Mouse (Mus musculus) limb, embryonic 13.5 days (tissue): ENCODE data around the gene Smim24. TPM values are rescaled to one million over a fixed set of nuclear protein-coding genes. Genes with fewer than 3 reads are reported as not detected.

Experiments used
- ATAC-seq: fragments of 200-750 bp; cut with Nextera tagmentation; 2 replicates; pipeline ENCODE4 v1.8.0; 2017; ENCODE audit warnings: low read depth, moderate number of reproducible peaks, moderate TSS enrichment; ENCODE audit not compliant: low FRiP score
- H3K27ac ChIP-seq: fragments of 300-500 bp; sonication (generic); 2 replicates; pipeline ENCODE4 v1.5.1; 2015; ENCODE audit warnings: inconsistent platforms, mild to moderate bottlenecking, moderate library complexity
- H3K27me3 ChIP-seq: fragments of 300-500 bp; sonication (generic); 2 replicates; pipeline ENCODE4 v1.6.1; 2015; ENCODE audit warnings: mild to moderate bottlenecking, inconsistent platforms
- H3K36me3 ChIP-seq: fragments of 300-500 bp; sonication (generic); 2 replicates; pipeline ENCODE4 v1.6.1; 2015; ENCODE audit warnings: inconsistent platforms, mild to moderate bottlenecking, moderate library complexity
- H3K4me1 ChIP-seq: fragments of 300-500 bp; sonication (generic); 2 replicates; pipeline ENCODE4 v1.6.1; 2015; ENCODE audit warnings: inconsistent platforms
- H3K4me2 ChIP-seq: fragments of 300-500 bp; sonication (generic); replicated peaks from 2 replicates; pipeline ENCODE4 v1.6.1; 2015; ENCODE audit warnings: inconsistent platforms, mild to moderate bottlenecking, moderate library complexity
- H3K4me3 ChIP-seq: fragments of 300-500 bp; sonication (generic); 2 replicates; pipeline ENCODE4 v1.5.1; 2015; ENCODE audit warnings: moderate library complexity, mild to moderate bottlenecking, inconsistent platforms
- H3K9ac ChIP-seq: fragments of 300-500 bp; sonication (generic); 2 replicates; pipeline ENCODE4 v1.6.1; 2015; ENCODE audit warnings: mild to moderate bottlenecking, inconsistent platforms
- H3K9me3 ChIP-seq: fragments of 300-500 bp; sonication (generic); 2 replicates; pipeline ENCODE4 v1.6.1; 2016; ENCODE audit warnings: inconsistent platforms
- WGBS: fragments of 180-500 bp; shearing (Covaris S2); methylation state at CpG from one replicate; pipeline ENCODE4 v1.1.7; 2015; 5-methylcytosine and 5-hydroxymethylcytosine counted together
- polyA plus RNA-seq: library from polyadenylated mRNA; unstranded; fragments of >200 nt; fragmentation: Nextera tagmentation; extraction: Ambion mirVana; gene quantifications from 2 replicates; pipeline ENCODE4 v1.2.1, GENCODE M21; 2015

Smim24 gene
- polyA plus RNA-seq, 1 experiment from 2014 or later: 4.2 TPM

DNA sequence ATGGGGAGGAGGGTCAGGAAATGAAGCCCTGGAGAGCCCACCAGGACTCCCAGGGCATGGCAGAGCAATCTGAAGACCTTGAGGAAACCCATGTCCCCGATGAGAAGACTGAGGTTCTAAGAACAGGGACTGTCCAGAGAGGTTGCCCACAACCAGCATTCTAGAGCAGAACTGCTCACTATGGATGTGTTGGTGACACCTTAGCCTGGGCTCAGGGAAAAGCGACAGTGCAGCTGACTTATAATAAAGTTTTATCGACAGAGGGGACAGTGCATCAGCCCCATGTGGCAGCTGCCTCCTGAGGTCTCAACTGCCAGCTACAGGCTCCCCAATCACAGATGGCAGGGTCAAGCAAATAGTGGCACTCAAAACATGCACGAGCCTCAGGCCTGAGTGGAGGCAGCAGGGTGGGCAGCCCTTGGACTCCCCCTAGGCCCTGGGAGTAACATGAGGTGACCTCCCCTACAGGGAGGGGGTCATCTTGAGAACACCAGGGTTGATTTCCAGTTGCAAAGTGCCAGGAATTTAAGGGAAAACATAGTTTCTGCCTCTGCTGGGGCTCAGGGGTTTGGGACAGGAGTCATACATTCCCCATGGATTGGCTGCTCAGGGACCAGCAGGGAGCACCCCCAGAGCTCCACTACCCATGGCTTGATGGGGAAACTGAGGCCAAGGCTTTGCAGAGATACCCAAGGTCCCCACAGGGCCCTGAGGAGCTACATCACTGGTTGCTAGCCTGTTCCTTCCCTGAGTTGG is 28.4 kb downstream of the Smim24 start:
- WGBS: 73% methylated on average over 4 of the region's 4 CpGs
- Histone ChIP-seq H3K27ac (no peak overlapping the region), H3K27me3 (peaks cover 18% of the 10 kb centered on the region), H3K4me2 (no peak overlapping the region), H3K4me1 (peaks cover 55% of the 10 kb centered on the region), H3K9me3 (no peaks in the 10 kb centered on the region), H3K9ac (no peak overlapping the region), H3K36me3 (peaks cover 26% of the 10 kb centered on the region), H3K4me3 (no peak overlapping the region)
- no peak for ATAC-seq

DNA sequence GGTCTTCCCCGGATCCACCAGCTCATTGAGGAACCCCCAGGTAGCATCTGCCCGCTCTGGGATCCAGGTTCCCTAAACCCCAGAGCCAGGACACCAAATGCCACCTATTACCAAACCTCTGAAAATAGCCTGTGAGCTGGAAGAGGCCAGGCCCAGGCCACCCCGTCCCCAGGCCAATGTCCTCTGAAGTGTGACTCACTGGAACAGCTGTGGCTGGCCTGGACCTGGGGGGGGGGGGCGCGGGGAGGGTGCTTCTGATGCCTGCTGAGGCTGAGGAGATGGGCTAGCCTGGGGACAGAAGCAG is 28.9 kb downstream of the Smim24 start:
- no peak overlapping the region for H3K27ac ChIP-seq
- H3K4me3 ChIP-seq: no peak overlapping the region
- WGBS: 77% methylated on average over 3 of the region's 5 CpGs
- H3K9ac ChIP-seq: no peak overlapping the region
- peaks cover 55% of the 10 kb centered on the region for H3K4me1 ChIP-seq
- no peak overlapping the region for H3K4me2 ChIP-seq
- no peak for ATAC-seq
- H3K36me3 ChIP-seq: peaks cover 26% of the 10 kb centered on the region
- H3K9me3 ChIP-seq: no peaks in the 10 kb centered on the region
- peaks cover 20% of the 10 kb centered on the region for H3K27me3 ChIP-seq

DNA sequence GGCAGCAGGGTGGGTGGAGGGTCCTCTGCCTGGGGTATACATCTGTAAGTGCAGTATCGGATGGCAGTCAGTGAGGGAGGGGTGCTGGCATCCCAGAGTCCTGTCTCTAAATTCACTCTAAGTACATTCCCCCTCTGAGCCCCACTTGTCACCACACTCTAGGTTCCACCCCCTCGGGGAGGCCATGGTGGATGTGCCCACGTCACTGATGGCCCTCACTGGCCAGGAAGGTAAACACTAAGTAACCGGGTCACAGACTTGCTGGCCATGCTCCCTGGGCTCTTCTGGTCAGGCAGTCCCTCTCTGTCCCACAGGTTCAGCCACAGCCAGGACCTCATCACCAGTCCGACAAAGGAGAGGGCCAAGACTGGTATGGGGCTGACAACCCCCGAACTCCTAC is 29.3 kb downstream of the Smim24 start:
- no peak for ATAC-seq
- WGBS: 80% methylated on average over 6 of the region's 6 CpGs
- Histone ChIP-seq H3K4me2 (no peak overlapping the region), H3K27me3 (peaks cover 24% of the 10 kb centered on the region), H3K4me1 (peaks cover 54% of the 10 kb centered on the region), H3K9me3 (no peaks in the 10 kb centered on the region), H3K36me3 (peaks cover 26% of the 10 kb centered on the region), H3K4me3 (no peak overlapping the region), H3K9ac (no peak overlapping the region), H3K27ac (no peak overlapping the region)

DNA sequence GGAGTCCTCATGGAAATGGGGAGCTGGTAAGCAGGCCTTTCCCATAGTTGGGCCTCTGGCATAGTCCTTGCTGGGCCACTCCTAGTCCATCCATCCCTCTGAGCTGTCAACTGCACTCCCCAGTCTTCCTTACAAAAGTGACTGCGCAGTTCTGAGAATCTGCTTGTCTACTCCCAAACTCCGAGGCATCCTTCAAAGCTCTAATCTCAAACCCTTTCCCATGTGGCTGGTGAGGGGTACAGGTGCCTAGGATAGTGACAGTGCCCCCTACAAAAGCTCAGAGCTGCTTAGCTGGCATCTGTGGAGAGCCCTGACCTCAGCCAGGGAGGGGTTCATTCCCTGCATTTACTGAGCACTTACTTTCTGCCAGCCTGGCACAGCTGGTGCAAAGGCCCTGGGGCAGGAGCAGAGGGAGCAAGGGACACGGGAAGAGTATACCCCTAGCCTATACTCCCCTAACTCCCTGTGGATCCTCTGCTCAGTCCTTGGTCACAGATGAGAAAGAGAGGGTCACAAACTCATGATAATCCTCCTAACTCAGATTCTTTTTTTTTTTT is 29.9 kb downstream of the Smim24 start:
- WGBS: 77% methylated on average over 3 of the region's 3 CpGs
- H3K4me2 ChIP-seq: no peak overlapping the region
- ATAC-seq: no peak
- H3K9ac ChIP-seq: no peak overlapping the region
- H3K36me3 ChIP-seq: peaks cover 26% of the 10 kb centered on the region
- no peaks in the 10 kb centered on the region for H3K9me3 ChIP-seq
- H3K4me3 ChIP-seq: no peak overlapping the region
- H3K27me3 ChIP-seq: peaks cover 30% of the 10 kb centered on the region
- H3K4me1 ChIP-seq: peaks cover 52% of the 10 kb centered on the region
- H3K27ac ChIP-seq: no peak overlapping the region

DNA sequence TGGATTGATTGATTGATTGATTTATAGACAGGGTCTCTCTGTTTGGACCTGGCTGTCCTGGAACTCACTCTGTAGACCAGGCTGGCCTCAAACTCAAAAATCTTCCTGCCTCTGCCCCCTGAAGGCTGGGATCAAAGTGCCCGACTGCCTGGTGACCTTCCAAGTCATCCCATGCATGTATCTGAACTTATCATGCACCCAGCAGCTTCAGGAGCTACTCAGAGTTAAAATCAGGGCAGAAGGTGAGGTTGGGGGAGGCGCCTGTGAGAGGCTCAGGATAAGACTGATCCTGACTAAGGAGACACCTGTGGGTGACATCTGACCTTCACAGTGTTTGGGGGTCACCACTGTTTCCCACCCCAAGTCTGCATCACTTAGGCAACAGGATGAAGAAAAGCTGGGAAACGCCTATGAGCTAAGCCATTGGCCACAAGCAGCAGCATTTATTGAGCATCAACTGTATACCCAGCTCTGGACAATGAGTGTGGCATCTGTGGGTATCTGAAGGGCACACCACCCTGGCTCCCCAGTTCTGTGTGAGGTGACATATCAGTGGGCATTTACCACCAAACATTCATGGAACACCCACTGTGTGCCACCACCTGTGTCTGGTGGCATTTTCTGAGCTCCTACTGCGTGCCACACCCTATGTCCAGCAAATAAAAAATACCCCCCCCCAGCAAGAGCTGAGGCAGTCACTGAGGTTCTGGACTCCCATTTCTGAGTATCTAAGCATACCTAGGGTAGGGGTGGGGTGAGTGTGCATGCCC is 30.8 kb downstream of the Smim24 start:
- H3K4me3 ChIP-seq: peak overlapping the region; percentile 68; the same call in 1 of the 2 replicates

DNA sequence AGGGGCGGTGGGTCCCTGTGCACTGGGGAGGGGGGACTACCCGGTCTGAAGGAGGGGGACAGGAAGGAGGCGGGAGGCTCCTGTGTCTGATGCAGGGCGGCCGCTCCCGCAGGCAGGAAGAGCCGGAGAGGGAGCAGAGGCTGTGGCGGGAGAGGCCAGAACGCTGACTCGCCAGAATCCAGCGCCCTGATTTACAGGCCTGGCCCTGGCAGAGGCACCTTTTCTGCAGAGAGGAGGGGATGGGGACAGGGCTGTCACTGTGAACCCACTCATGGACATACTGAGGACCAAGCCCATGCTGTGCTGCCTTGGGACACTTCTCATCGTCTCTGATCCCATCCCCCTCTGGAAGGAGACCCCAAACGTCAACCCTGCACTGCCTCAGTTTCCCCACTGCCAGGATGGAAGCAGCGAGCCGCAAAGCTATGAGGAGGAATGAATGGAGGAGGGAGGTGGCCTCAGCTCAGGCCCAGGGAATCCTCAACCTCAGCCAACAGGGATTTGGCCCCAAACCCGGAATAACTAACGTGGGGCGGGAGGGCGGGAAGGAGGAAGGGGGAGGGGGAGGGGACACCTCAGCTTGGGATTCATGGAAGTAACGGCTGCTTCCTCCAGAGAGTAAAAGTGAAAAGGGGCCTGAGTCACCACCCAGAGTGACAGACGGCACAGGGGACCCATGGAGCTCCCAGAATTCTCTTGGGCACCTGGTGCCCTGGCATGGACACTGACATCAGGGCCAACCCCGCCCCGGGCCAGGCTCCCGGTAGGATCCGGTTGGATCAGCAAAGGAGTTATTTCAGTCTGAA is 31.6 kb downstream of the Smim24 start:
- Histone ChIP-seq H3K36me3 (peaks cover 18% of the 10 kb centered on the region), H3K9ac (peak overlapping the region; percentile 84), H3K9me3 (no peaks in the 10 kb centered on the region), H3K4me1 (peaks cover 35% of the 10 kb centered on the region), H3K4me3 (peak overlapping the region; percentile 68), H3K4me2 (peak overlapping the region; percentile 85), H3K27me3 (peaks cover 45% of the 10 kb centered on the region), H3K27ac (peak overlapping the region; percentile 48; the same call in 1 of the 2 replicates)
- no peak for ATAC-seq
- 3% methylated on average over 25 of the region's 25 CpGs for WGBS

More for the DNA sequence above, 30.8 kb downstream of the Smim24 start:
- Histone ChIP-seq H3K36me3 (peaks cover 25% of the 10 kb centered on the region), H3K27ac (peak overlapping the region; percentile 34; the same call in 1 of the 2 replicates), H3K9ac (peak overlapping the region; percentile 25), H3K27me3 (peaks cover 39% of the 10 kb centered on the region), H3K4me2 (peak overlapping the region; percentile 85), H3K9me3 (no peaks in the 10 kb centered on the region), H3K4me1 (peaks cover 42% of the 10 kb centered on the region)
- no peak for ATAC-seq
- WGBS: 61% methylated on average over 4 of the region's 4 CpGs

GRCm38 (mm10) chr10:81425236-81425850 is 32.5 kb downstream of the Smim24 start:
- Histone ChIP-seq H3K4me2 (peak overlapping the region; percentile 85), H3K36me3 (peaks cover 9% of the 10 kb centered on the region), H3K9ac (peak overlapping the region; percentile 84), H3K4me3 (peak overlapping the region; percentile 68), H3K27ac (peak overlapping the region; percentile 48), H3K27me3 (peaks cover 45% of the 10 kb centered on the region), H3K9me3 (no peaks in the 10 kb centered on the region), H3K4me1 (peaks cover 39% of the 10 kb centered on the region)
- ATAC-seq: no peak
- 33% methylated on average over 10 of the region's 10 CpGs for WGBS

GRCm38 (mm10) chr10:81426081-81426671 is 33.3 kb downstream of the Smim24 start:
- Histone ChIP-seq H3K9ac (peak overlapping the region; percentile 84), H3K9me3 (no peaks in the 10 kb centered on the region), H3K36me3 (0 out of 2 replicates have a peak, but pooled peaks cover under 1% of the 10 kb centered on the region), H3K4me3 (peak overlapping the region; percentile 68), H3K4me2 (peak overlapping the region; percentile 85), H3K27me3 (peaks cover 45% of the 10 kb centered on the region), H3K4me1 (peaks cover 42% of the 10 kb centered on the region), H3K27ac (peak overlapping the region; percentile 39; the same call in 1 of the 2 replicates)
- 0% methylated on average over 9 of the region's 33 CpGs for WGBS
- no peak for ATAC-seq

- Histone ChIP-seq H3K9me3 (no peaks in the 10 kb centered on the region), H3K4me2 (peak overlapping the region; percentile 85), H3K4me1 (peaks cover 47% of the 10 kb centered on the region), H3K9ac (peak overlapping the region; percentile 84), H3K27me3 (peaks cover 45% of the 10 kb centered on the region), H3K4me3 (peak overlapping the region; percentile 68), H3K36me3 (no peaks in the 10 kb centered on the region), H3K27ac (peak overlapping the region; percentile 39; the same call in 1 of the 2 replicates)
- under 1% methylated on average over 26 of the region's 38 CpGs for WGBS
- no peak for ATAC-seq
These were observed 34.0 kb downstream of the Smim24 start for GRCm38 (mm10) chr10:81426897-81427296.

- no peak for ATAC-seq
- peaks cover 46% of the 10 kb centered on the region for H3K27me3 ChIP-seq
These were observed 34.5 kb downstream of the Smim24 start for GRCm38 (mm10) chr10:81427327-81427726.

More at GRCm38 (mm10) chr10:81427327-81427726, 34.5 kb downstream of the Smim24 start:
- WGBS: 31% methylated on average over 3 of the region's 3 CpGs
- peak overlapping the region; percentile 84 for H3K9ac ChIP-seq
- H3K9me3 ChIP-seq: no peaks in the 10 kb centered on the region
- no peaks in the 10 kb centered on the region for H3K36me3 ChIP-seq
- H3K4me2 ChIP-seq: peak overlapping the region; percentile 85
- H3K4me1 ChIP-seq: peaks cover 47% of the 10 kb centered on the region
- peak overlapping the region; percentile 68 for H3K4me3 ChIP-seq
- H3K27ac ChIP-seq: no peak overlapping the region
